Mouse (Mus musculus): ENCODE results near the gene Ginm1. TPM values are rescaled to one million over a fixed set of nuclear protein-coding genes. Genes with fewer than 3 reads are reported as not detected.

The Ginm1 gene
- 10 to 100 TPM; 20.0 to 23.7 TPM for total RNA-seq (2023)

DNA sequence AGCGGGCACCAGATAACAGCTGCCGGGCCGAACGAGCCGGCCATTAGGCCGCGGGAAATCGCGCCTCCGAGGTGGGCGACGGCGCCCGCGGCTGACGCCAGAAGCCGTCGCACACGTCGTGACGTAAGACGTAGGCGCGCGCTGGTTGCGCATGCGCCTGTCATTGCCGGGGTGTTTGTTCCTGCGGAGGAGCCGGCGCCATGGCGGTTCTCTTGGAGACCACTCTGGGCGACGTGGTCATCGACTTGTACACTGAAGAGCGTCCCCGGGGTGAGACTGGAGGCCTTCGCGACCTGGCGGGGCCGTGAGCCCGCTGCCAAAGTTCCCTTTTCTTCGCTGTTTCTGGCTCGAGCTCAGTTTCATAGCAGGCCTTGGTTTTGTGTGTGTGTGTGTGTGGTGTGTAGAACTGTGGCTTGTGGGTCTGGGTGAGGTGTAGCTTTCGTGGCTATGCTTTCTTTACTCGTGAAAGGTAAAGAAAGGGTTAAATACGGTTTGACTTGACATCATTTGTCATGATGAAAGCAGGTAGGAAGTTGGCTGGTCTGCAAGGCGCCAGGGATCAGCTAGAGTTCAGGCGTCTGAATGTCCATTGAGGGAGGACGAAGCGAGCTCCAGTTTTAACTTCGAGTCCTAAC, at the start of gene Ginm1, which contains the start of gene Ppil4:
Ginm1 (minus strand) TSS at position 74 of the 635 bp plus-strand sequence.
Ppil4 (plus strand) TSS at position 141 of the 635 bp plus-strand sequence.

DNA sequence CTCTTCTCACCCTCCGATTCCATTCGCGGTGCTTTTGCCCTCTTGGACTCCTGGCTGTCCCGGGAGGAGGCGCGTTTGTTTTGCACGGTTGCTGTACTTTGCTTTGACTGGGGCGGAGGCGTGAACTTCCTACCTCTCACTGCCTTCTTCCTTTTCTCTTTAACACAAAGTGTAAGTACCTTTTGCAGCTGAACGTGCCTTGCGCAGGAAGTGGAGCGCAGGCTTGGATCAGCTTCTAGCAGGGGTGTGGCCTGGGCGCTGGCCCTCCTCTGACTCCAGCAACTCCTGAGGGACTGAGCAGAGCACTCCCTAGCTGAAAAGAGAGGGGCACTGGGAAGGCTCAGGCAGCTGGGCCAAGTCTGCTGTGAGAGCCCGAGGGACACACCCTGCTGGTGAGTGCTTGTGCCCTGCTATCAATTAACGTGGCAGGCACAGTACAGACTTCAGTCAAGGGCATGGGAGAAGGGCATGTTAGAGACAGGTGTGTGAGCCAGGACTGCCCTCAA, 39.6 kb upstream of the Ginm1 start, which contains the start of gene Zc3h12d:
Zc3h12d (plus strand) TSS at position 300 of the 506 bp plus-strand sequence.

DNA sequence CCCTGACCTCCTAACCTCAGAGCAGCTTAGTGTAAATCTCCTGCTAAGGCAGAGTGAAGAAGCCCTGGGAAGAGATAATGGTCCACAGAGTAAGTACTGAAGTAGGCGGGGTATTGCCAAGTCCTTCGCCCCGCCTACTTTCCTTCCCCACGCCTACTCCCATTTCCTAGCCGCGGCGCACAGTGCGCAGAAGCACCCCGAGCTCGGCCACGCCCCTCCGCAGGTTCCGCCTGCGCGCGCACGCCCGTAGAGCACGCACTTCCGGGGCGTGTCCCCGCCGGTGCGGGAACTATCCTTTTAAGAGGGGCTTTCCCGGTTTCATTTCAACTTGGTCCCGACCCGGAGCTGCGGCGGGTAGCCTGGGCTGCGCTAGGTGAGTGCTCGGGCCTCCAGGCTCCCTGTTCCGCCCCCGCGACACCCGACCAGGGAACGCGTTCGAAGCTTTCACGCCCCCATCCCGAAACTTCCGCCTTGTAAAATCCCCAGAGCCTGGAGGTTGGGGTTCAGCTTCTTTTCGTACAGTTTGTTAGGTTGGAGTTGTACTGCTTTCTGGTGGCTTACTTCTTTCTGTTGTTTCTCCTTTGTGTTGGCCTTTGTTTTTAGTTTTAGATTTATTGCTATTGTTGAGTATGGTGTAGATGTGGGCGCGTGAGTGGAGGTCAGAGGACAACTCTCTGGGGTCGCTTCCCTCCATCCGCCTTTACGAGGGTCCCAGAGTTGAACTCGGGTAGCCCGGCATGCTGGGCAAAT, 66.7 kb downstream of the Ginm1 start, which contains the start of gene Katna1:
Katna1 (plus strand) TSS at position 250 of the 750 bp plus-strand sequence.

Other genes starting within 250 kb of the Ginm1 start
- under 1 TPM; 0.13 to 0.24 TPM for gene Lrp11, start 203.0 kb downstream of the Ginm1 start, total RNA-seq (2023)
- 10 to 100 TPM in 1 of 2 experiments, 1 to 10 TPM in 1; 8.0 to 11.2 TPM for gene Nup43, start 125.3 kb downstream of the Ginm1 start, total RNA-seq (2023)
- gene Pcmt1, start 111.7 kb downstream of the Ginm1 start, total RNA-seq (2023): 10 to 100 TPM; 56.1 to 62.0 TPM
- 10 to 100 TPM; 22.9 to 23.4 TPM for gene Lats1, start 111.6 kb downstream of the Ginm1 start, total RNA-seq (2023)
- gene Katna1, start 66.8 kb downstream of the Ginm1 start, total RNA-seq (2023): 10 to 100 TPM; 33.2 to 37.0 TPM
- gene Ppil4, start 67 bp upstream of the Ginm1 start, total RNA-seq (2023): 10 to 100 TPM; 30.4 to 34.4 TPM
- gene Zc3h12d, start 39.6 kb upstream of the Ginm1 start, total RNA-seq (2023): 1 to 10 TPM; 3.8 to 4.1 TPM
- 100 to 1,000 TPM in 1 of 2 experiments, 10 to 100 TPM in 1; 93.4 to 108 TPM for gene Tab2, start 163.4 kb upstream of the Ginm1 start, total RNA-seq (2023)

All from neutrophil, adult 83 days (primary cell).